Mouse (Mus musculus) spleen, adult 2 months (tissue): ENCODE results near the gene Cfap61.

Source experiments
- CTCF ChIP-seq: fragments of 200-500 bp; IDR thresholded peaks from 2 replicates; pipeline ENCODE4 v1.5.1; 2011; ENCODE audit warnings: mild to moderate bottlenecking, inconsistent platforms; ENCODE audit not compliant: insufficient read depth, insufficient read length, insufficient replicate concordance; ENCODE audit errors: extremely low read depth
- POLR2A ChIP-seq: fragments of 200-500 bp; IDR thresholded peaks from 2 replicates; pipeline ENCODE4 v1.6.1; 2011; ENCODE audit warnings: low read depth, low read length, inconsistent platforms

- no peak for TF ChIP-seq CTCF
- no peak for TF ChIP-seq POLR2A
Measured at GRCm38 (mm10) chr2:145888766-145889480, 45.7 kb upstream of the Cfap61 start.
